Mouse (Mus musculus): ENCODE data around the gene Tdrkh. TPM values are rescaled to one million over a fixed set of nuclear protein-coding genes. Genes with fewer than 3 reads are reported as not detected.

Tdrkh gene
- polyA plus RNA-seq, 1 experiment from 2014 or later, result 8.8 TPM

DNA sequence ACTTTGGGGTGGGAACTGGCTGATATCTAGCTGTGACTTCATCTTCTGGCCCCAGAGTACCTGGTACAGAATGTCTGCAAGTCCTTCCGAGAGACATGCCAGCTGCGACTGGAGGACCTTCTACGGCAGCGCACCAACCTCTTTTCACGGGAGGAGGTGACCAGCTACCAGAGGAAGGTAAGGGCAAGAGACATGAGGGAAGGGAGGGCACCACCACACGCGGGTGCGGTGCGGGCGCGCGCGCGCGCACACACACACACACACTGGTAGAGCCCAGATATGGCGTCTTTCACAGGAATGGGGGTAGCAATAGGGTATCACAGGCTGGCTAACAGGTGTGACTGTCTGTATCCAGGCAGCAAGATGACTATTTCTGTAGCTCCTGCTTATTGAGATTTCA is 23.7 kb upstream of the Tdrkh start:
- no peak for ATAC-seq (ENCODE audit: extremely low read depth, insufficient number of reproducible peaks, low FRiP score, low TSS enrichment)
- H3K4me2 ChIP-seq, result no peak overlapping the region
- WGBS, result 88% methylated on average over 16 of the region's 16 CpGs
- H3K4me1 ChIP-seq, result no peaks in the 10 kb centered on the region
- no peak overlapping the region for H3K9ac ChIP-seq
- H3K27me3 ChIP-seq (replicated peaks), result peaks cover 12% of the 10 kb centered on the region; the same call in 1 of the 2 replicates
- no peaks in the 10 kb centered on the region for H3K36me3 ChIP-seq
- H3K9me3 ChIP-seq, result no peaks in the 10 kb centered on the region
- no peak overlapping the region for H3K27ac ChIP-seq (replicated peaks)
- H3K4me3 ChIP-seq, result no peak overlapping the region

DNA sequence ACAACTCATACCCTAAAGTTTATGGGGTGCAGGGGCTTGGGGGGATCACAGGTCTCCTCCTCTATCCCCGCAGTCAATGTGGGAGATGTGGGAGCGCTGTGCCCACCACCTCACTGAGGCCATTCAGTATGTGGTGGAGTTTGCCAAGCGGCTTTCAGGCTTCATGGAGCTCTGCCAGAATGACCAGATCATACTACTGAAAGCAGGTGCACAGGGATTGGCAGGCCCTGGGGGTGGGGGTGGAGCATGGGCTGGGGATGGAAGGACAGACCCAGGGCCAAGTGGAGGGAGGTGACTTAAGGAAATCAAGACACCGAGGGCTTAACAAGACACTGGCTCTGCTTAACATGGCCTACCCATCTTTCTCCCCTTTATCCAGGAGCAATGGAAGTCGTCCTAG is 22.1 kb upstream of the Tdrkh start:
- H3K36me3 ChIP-seq, result no peaks in the 10 kb centered on the region
- 74% methylated on average over 5 of the region's 5 CpGs for WGBS
- no peaks in the 10 kb centered on the region for H3K4me1 ChIP-seq
- H3K27ac ChIP-seq (replicated peaks), result no peak overlapping the region
- no peaks in the 10 kb centered on the region for H3K9me3 ChIP-seq
- H3K27me3 ChIP-seq (replicated peaks), result peaks cover 13% of the 10 kb centered on the region; the same call in 1 of the 2 replicates
- H3K4me3 ChIP-seq, result no peak overlapping the region
- ATAC-seq (ENCODE audit: extremely low read depth, insufficient number of reproducible peaks, low FRiP score, low TSS enrichment), result no peak
- H3K4me2 ChIP-seq, result no peak overlapping the region
- no peak overlapping the region for H3K9ac ChIP-seq

DNA sequence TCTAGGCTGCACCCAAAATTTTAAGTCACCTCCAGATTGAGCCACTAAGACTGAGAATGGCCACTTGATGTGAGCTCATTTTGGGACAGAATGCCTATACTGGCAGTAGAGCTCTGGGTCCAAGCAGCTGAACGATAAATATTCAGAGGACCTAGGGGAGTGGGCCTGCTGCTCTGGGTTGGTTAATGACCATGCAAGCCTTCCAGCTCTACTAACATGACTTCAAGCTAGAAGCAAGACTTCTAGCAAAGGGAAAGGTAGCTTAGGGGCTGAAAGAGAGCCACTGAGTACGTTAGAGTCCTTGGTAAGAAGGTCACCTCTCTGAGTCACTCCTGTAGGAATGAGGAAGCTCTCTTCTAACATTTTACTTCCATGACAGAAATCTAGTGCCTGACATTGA is 20.9 kb upstream of the Tdrkh start:
- H3K27ac ChIP-seq (replicated peaks), result no peak overlapping the region
- H3K9me3 ChIP-seq, result no peaks in the 10 kb centered on the region
- ATAC-seq (ENCODE audit: extremely low read depth, insufficient number of reproducible peaks, low FRiP score, low TSS enrichment), result no peak
- WGBS, result 73% methylated on average over 2 of the region's 2 CpGs
- H3K4me3 ChIP-seq, result no peak overlapping the region
- no peak overlapping the region for H3K9ac ChIP-seq
- H3K36me3 ChIP-seq, result no peaks in the 10 kb centered on the region
- H3K27me3 ChIP-seq (replicated peaks), result peaks cover 24% of the 10 kb centered on the region
- H3K4me2 ChIP-seq, result no peak overlapping the region
- H3K4me1 ChIP-seq, result no peaks in the 10 kb centered on the region

DNA sequence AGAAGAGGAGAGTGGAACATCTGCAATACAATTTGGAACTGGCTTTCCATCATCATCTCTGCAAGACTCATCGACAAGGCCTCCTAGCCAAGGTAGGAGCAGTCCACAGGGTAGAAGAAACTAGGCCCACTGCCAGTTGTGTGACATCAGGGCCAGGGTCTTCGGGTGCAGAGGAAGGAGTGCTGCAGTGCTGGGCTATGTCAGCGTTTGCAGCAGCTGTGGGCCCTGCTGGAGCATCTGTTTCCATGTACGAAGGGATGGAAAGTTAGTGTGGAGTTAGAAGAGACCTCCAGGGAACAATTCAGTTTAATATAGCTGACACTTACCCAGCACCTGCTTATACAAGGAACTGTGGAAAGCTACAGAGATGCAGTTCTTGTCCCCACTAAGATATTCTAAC is 20.0 kb upstream of the Tdrkh start:
- H3K27me3 ChIP-seq (replicated peaks), result peaks cover 33% of the 10 kb centered on the region
- no peak overlapping the region for H3K4me2 ChIP-seq
- WGBS, result 66% methylated on average over 4 of the region's 4 CpGs
- H3K9me3 ChIP-seq, result no peaks in the 10 kb centered on the region
- no peaks in the 10 kb centered on the region for H3K4me1 ChIP-seq
- no peak for ATAC-seq (ENCODE audit: extremely low read depth, insufficient number of reproducible peaks, low FRiP score, low TSS enrichment)
- no peak overlapping the region for H3K4me3 ChIP-seq
- H3K27ac ChIP-seq (replicated peaks), result no peak overlapping the region
- no peak overlapping the region for H3K9ac ChIP-seq
- no peaks in the 10 kb centered on the region for H3K36me3 ChIP-seq

DNA sequence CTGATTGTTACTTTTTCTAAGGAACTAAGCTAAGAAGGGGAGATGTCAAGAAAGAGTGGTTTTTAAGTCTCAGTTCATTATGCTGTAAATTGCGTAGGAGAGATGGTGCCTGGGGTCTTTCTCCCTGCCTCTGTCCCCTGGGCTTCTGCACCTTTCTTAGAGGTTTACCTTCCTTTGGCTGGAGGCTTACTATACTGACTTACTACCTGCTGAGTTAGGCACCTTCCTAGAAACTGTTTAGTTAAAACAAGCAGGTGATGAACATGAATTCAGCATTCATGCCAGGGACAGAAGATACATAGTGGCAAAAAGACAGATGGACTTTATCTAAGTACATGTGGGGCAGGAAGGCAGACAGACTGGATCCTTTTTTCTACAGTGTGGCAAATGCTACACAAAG is 16.7 kb upstream of the Tdrkh start:
- H3K9ac ChIP-seq, result no peak overlapping the region
- peaks cover 59% of the 10 kb centered on the region for H3K27me3 ChIP-seq (replicated peaks)
- 68% methylated on average over 1 of the region's 1 CpGs for WGBS

DNA sequence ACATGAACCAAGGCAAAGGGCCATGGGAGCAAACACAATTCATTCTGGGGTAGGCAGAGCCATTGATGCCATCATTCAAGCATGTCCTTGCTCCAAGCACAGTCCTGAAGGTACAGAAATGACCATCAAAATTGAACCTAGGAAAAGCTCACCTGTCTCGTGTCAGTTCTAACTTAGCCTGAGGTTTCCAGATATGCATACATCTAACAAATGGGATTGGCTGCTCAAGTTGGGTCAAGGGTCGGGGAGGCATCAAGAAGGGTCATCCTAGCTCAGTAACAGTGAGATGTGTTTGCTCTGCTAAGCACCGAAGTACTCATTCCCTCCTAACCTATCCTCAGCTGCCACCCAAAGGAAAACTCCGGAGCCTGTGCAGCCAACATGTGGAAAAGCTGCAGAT is 16.2 kb upstream of the Tdrkh start:
- Histone ChIP-seq H3K4me1 (peaks cover 7% of the 10 kb centered on the region), H3K27me3 (replicated peaks) (peaks cover 64% of the 10 kb centered on the region), H3K36me3 (no peaks in the 10 kb centered on the region), H3K9me3 (no peaks in the 10 kb centered on the region), H3K4me2 (no peak overlapping the region), H3K27ac (replicated peaks) (no peak overlapping the region), H3K9ac (no peak overlapping the region), H3K4me3 (no peak overlapping the region)
- no peak for ATAC-seq (ENCODE audit: extremely low read depth, insufficient number of reproducible peaks, low FRiP score, low TSS enrichment)
- 71% methylated on average over 4 of the region's 4 CpGs for WGBS

More for the DNA sequence above, 16.7 kb upstream of the Tdrkh start:
- Histone ChIP-seq H3K27ac (replicated peaks) (no peak overlapping the region), H3K36me3 (no peaks in the 10 kb centered on the region), H3K4me1 (peaks cover 7% of the 10 kb centered on the region), H3K4me3 (no peak overlapping the region), H3K4me2 (no peak overlapping the region), H3K9me3 (no peaks in the 10 kb centered on the region)
- no peak for ATAC-seq (ENCODE audit: extremely low read depth, insufficient number of reproducible peaks, low FRiP score, low TSS enrichment)

DNA sequence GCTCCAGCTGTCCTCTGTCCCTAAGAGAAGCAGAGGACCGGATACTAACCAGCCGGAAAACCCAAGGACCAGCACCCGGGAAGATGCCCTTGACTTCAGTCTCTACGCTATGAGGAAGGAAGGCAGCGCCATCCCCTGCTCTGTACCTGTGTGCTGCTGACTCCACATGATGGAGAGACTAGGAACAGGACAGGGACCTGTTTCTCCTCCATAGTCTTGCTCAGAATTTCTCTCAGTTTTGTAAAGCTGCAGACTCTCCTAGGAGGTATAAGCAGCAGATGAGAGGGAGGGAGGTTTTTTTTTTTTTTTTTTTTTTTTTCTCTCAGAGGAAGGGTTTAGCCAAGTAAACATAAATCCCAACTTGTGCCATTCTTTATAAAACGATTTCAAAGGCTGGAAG is 14.9 kb upstream of the Tdrkh start, which contains the start of gene Lingo4:
Gene Lingo4, plus strand, starts transcription at position 301 of the 400 bp plus-strand sequence.
- ATAC-seq (ENCODE audit: extremely low read depth, insufficient number of reproducible peaks, low FRiP score, low TSS enrichment), result no peak
- peaks cover 78% of the 10 kb centered on the region for H3K27me3 ChIP-seq (replicated peaks)
- H3K9me3 ChIP-seq, result no peaks in the 10 kb centered on the region
- peak within 1 kb of the TSS; percentile 69 for H3K9ac ChIP-seq
- 74% methylated on average over 6 of the region's 6 CpGs for WGBS
- no peak within 1 kb of the TSS for H3K27ac ChIP-seq (replicated peaks)
- peak within 1 kb of the TSS; percentile 74 for H3K4me2 ChIP-seq
- peak within 1 kb of the TSS; percentile 44 for H3K4me3 ChIP-seq
- no peaks in the 10 kb centered on the region for H3K36me3 ChIP-seq
- H3K4me1 ChIP-seq, result peaks cover 7% of the 10 kb centered on the region

DNA sequence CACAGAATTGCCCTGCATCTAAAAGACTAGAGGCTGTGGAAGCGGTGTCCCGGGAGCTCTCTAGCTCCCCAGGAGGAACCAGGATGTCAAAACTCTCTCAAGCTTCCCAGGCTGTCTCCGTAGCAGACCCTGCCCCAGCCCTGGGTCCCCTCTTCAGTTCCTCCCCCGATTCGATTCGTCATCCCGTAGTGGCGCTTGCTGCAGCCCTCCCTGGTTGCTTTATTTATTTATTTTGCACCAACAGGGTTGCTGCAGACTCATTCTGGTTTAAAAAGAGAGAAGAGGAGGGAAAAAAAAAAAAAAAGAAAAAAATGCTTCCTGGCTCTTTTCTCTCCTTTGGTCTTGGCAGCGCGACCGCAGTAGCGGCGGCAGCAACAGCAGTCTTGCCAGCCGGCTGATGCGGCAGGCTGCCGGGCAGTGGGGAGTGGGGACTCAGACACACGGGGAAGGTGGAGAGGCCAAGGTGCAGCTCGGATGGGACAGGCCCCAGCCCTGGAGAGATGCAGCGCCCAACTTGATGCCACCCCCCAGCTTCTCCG is 14.1 kb upstream of the Tdrkh start:
- Histone ChIP-seq H3K4me2 (peak overlapping the region; percentile 74), H3K9ac (peak overlapping the region; percentile 69), H3K36me3 (no peaks in the 10 kb centered on the region), H3K9me3 (no peaks in the 10 kb centered on the region), H3K27ac (replicated peaks) (no peak overlapping the region), H3K4me3 (peak overlapping the region; percentile 44), H3K4me1 (peaks cover 10% of the 10 kb centered on the region), H3K27me3 (replicated peaks) (peaks cover 86% of the 10 kb centered on the region)
- 3% methylated on average over 20 of the region's 20 CpGs for WGBS
- ATAC-seq (ENCODE audit: extremely low read depth, insufficient number of reproducible peaks, low FRiP score, low TSS enrichment), result no peak

DNA sequence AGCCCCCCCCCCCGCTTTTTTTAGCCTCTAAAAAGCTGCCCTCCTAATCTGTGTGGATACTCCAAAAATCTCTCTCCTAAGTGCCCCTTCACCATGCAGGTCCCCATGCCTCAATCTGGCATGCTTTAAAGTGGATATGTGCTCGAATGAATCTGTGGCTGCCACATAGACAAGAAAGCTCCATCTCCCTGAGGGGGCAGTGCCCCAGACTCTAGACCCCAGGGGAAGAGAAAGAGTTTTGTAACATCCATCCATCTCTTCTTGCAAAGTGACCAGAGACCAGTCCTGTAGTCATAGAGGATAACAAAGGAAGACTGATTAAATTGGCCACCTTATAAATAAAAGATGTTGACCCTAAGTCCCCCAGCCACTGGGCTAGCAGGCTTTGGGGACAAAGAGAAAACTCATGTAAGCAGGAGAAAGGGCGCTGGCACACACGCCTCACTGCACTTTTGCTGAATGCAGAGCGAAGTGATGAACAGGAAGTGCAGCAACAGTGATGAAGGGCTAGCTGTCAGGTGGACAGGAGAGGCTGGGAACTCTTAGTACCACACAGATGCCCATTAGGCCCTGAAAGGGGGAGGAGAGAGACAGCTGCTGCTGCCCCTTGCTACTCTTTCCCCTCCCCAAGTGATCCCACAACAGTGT is 13.3 kb upstream of the Tdrkh start:
- H3K4me1 ChIP-seq, result peaks cover 10% of the 10 kb centered on the region
- no peaks in the 10 kb centered on the region for H3K36me3 ChIP-seq
- H3K4me2 ChIP-seq, result peak overlapping the region; percentile 74; the same call in 1 of the 2 replicates
- H3K27me3 ChIP-seq (replicated peaks), result peaks cover 93% of the 10 kb centered on the region
- H3K9me3 ChIP-seq, result no peaks in the 10 kb centered on the region
- WGBS, result 41% methylated on average over 5 of the region's 5 CpGs
- H3K9ac ChIP-seq, result peak overlapping the region; percentile 69; the same call in 1 of the 2 replicates
- H3K27ac ChIP-seq (replicated peaks), result no peak overlapping the region
- no peak for ATAC-seq (ENCODE audit: extremely low read depth, insufficient number of reproducible peaks, low FRiP score, low TSS enrichment)
- H3K4me3 ChIP-seq, result peak overlapping the region; percentile 44; the same call in 1 of the 2 replicates

DNA sequence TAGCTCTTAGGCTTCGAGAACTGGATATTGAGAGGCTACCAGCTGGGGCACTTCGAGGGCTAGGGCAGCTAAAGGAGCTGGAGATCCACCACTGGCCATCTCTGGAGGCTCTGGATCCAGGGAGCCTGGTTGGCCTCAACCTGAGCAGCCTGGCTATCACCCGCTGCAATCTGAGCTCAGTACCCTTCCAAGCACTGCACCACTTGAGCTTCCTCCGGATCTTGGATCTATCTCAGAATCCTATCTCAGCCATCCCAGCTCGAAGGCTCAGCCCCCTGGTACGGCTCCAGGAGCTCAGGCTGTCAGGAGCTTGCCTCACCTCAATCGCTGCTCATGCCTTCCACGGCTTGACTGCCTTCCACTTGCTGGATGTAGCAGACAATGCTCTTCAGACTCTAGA is 10.6 kb upstream of the Tdrkh start:
- WGBS, result 47% methylated on average over 8 of the region's 8 CpGs
- no peak for ATAC-seq (ENCODE audit: extremely low read depth, insufficient number of reproducible peaks, low FRiP score, low TSS enrichment)
- H3K4me2 ChIP-seq, result no peak overlapping the region

DNA sequence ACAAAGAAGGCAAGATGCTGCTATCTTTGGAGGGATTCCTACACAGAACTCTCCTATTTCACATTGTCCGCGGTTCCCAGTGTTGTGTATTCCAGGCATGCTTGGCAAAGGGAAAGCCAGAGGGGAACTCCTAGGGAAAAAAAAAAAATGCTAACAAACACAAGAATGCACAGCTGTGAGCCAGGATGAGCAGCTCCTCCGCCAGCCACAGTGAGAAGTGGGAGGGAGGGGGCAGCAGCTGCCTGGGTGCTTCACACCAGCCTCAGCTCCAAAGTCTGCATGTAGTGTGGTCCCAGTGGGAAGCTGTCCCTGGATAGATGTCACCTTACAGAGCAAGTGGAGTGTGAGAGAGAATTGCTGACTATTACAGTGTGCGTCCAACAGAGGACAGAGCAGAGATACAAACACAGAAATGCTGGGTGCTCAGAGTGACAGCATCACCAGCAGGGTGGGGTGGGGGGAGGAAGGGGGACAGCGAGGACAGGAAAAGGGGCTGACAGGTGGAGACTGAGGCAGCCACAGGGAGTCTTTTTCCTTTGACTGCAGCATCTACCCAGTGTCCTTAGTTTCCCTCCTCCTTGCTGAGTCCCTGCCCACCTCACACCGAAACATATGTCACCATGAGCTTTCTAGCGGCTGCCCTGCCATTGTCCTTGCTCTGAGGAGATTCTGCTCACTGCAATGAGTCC is 8.6 kb upstream of the Tdrkh start:
- WGBS, result 17% methylated on average over 7 of the region's 7 CpGs
- no peak overlapping the region for H3K9ac ChIP-seq
- peaks cover 83% of the 10 kb centered on the region for H3K27me3 ChIP-seq (replicated peaks)
- H3K4me3 ChIP-seq, result no peak overlapping the region
- no peak overlapping the region for H3K27ac ChIP-seq (replicated peaks)
- peaks cover 2% of the 10 kb centered on the region; the same call in 1 of the 2 replicates for H3K4me1 ChIP-seq
- no peak overlapping the region for H3K4me2 ChIP-seq
- no peaks in the 10 kb centered on the region for H3K9me3 ChIP-seq
- no peaks in the 10 kb centered on the region for H3K36me3 ChIP-seq
- ATAC-seq (ENCODE audit: extremely low read depth, insufficient number of reproducible peaks, low FRiP score, low TSS enrichment), result no peak

More for the DNA sequence above, 10.6 kb upstream of the Tdrkh start:
- Histone ChIP-seq H3K4me3 (no peak overlapping the region), H3K4me1 (peaks cover 10% of the 10 kb centered on the region), H3K27me3 (replicated peaks) (peaks cover 99% of the 10 kb centered on the region), H3K9ac (no peak overlapping the region), H3K27ac (replicated peaks) (no peak overlapping the region), H3K36me3 (no peaks in the 10 kb centered on the region), H3K9me3 (no peaks in the 10 kb centered on the region)

Data from heart, embryonic 13.5 days (tissue).